Mouse (Mus musculus): ENCODE results near the gene Lipt1.

GRCm38 (mm10) chr1:37916393-37916792 is 44.9 kb downstream of the Lipt1 start, which contains the start of gene Lyg2:
- TF ChIP-seq CTCF (IDR thresholded peaks at IDR 0.05; ENCODE audit: extremely low read depth, insufficient read depth, insufficient read length, insufficient replicate concordance): no peak
- no peak for TF ChIP-seq POLR2A (IDR thresholded peaks at IDR 0.05; ENCODE audit: low read depth, low read length)
